Mouse (Mus musculus) ES-Bruce4 (cell line): ENCODE data around the gene Coro1c. TPM values are rescaled to one million over a fixed set of nuclear protein-coding genes. Genes with fewer than 3 reads are reported as not detected.

ENCODE experiments used
- H3K27ac ChIP-seq: 2 replicates; pipeline ENCODE4 v1.5.1; 2012; ENCODE audit warnings: low read length, inconsistent platforms; ENCODE audit not compliant: insufficient read depth
- H3K27me3 ChIP-seq: 2 replicates; pipeline ENCODE4 v1.6.1; 2012; ENCODE audit warnings: mild to moderate bottlenecking, low read length, inconsistent platforms; ENCODE audit not compliant: control insufficient read depth, poor library complexity, insufficient read depth, severe bottlenecking
- H3K36me3 ChIP-seq: 2 replicates; pipeline ENCODE4 v1.6.1; 2012; ENCODE audit warnings: inconsistent platforms, mild to moderate bottlenecking, low read length, moderate library complexity; ENCODE audit not compliant: control insufficient read depth, poor library complexity, insufficient read depth, severe bottlenecking
- H3K4me1 ChIP-seq: one replicate; pipeline ENCODE4 v1.8.1; 2011; ENCODE audit warnings: low read length; ENCODE audit not compliant: control insufficient read depth, insufficient read depth
- H3K4me3 ChIP-seq: 2 replicates; pipeline ENCODE4 v1.5.1; 2011; ENCODE audit warnings: low read depth, mild to moderate bottlenecking, low read length
- H3K9ac ChIP-seq: 2 replicates; pipeline ENCODE4 v1.6.1; 2012; ENCODE audit warnings: low read depth, mild to moderate bottlenecking, inconsistent platforms; ENCODE audit not compliant: poor library complexity, severe bottlenecking
- H3K9me3 ChIP-seq: replicated peaks from 2 replicates; pipeline ENCODE4 v1.6.1; 2012; ENCODE audit warnings: mild to moderate bottlenecking, low read length, inconsistent platforms; ENCODE audit not compliant: control insufficient read depth, poor library complexity, insufficient read depth, severe bottlenecking
- CTCF ChIP-seq: IDR thresholded peaks from one replicate; pipeline ENCODE4 v1.8.1; 2011; ENCODE audit warnings: low read depth, low read length
- EP300 ChIP-seq: IDR thresholded peaks from 2 replicates; pipeline ENCODE4 v1.6.1; 2011; ENCODE audit warnings: low read depth, low read length; ENCODE audit not compliant: insufficient read depth
- POLR2A ChIP-seq: IDR thresholded peaks from one replicate; pipeline ENCODE4 v1.8.1; 2011; ENCODE audit warnings: low read length; ENCODE audit not compliant: insufficient read depth
- polyA plus RNA-seq: library from polyadenylated mRNA; stranded (reverse); fragments of >200 nt; gene quantifications from 2 replicates; pipeline ENCODE4 v1.2.4, GENCODE M21; 2011; ENCODE audit warnings: low read depth; ENCODE audit not compliant: missing spikeins, insufficient read depth, insufficient read length

The Coro1c gene
- polyA plus RNA-seq, 1 experiment: 174 TPM

- H3K27ac ChIP-seq: no peak overlapping the region
Observed at GRCm38 (mm10) chr5:113930648-113931609, 22.4 kb upstream of the Coro1c start.

GRCm38 (mm10) chr5:113929950-113930647, 21.5 kb upstream of the Coro1c start:
- Histone ChIP-seq H3K9ac (no peak overlapping the region), H3K27me3 (no peaks in the 10 kb centered on the region), H3K4me3 (no peak overlapping the region), H3K27ac (peak overlapping the region; percentile 35), H3K9me3 (peaks cover 4% of the 10 kb centered on the region; the same call in 1 of the 2 replicates), H3K36me3 (no peaks in the 10 kb centered on the region), H3K4me1 (peaks cover 4% of the 10 kb centered on the region)
- no peak for TF ChIP-seq POLR2A
- TF ChIP-seq CTCF: no peak
- TF ChIP-seq EP300: no peak

More at GRCm38 (mm10) chr5:113930648-113931609, 22.4 kb upstream of the Coro1c start:
- no peaks in the 10 kb centered on the region for H3K27me3 ChIP-seq
- H3K36me3 ChIP-seq: no peaks in the 10 kb centered on the region
- H3K4me3 ChIP-seq: peak overlapping the region; percentile 4
- H3K9me3 ChIP-seq: peaks cover 4% of the 10 kb centered on the region; the same call in 1 of the 2 replicates
- 0 out of 2 replicates have a peak overlapping the region, but pooled peaks have one; percentile 3 for H3K9ac ChIP-seq
- TF ChIP-seq CTCF: no peak
- no peak for TF ChIP-seq POLR2A
- no peak for TF ChIP-seq EP300
- peaks cover 4% of the 10 kb centered on the region for H3K4me1 ChIP-seq

DNA sequence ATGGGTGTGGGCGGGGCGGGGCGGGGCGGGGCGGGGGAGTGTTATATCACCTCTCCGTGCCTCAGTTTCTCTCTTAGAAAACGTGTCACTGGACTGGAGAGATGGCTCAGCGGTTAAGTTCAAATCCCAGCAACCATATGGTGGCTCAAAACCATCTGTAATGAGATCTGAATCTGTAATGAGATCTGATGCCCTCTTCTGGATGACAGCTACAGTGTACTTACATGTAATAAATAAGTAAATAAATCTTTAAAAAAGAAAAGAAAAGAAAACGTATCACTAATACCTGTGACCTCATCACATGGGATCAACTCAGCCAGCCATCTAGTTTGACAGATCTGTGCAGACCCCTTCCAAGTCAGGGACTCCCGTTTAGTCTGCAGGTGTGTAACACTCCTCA, 21.0 kb upstream of the Coro1c start:
- Histone ChIP-seq H3K27me3 (no peaks in the 10 kb centered on the region), H3K27ac (peak overlapping the region; percentile 35), H3K9me3 (peaks cover 4% of the 10 kb centered on the region; the same call in 1 of the 2 replicates)

GRCm38 (mm10) chr5:113924608-113925007, 16.1 kb upstream of the Coro1c start:
- no peak for TF ChIP-seq EP300
- no peak for TF ChIP-seq CTCF
- no peak for TF ChIP-seq POLR2A
- Histone ChIP-seq H3K4me1 (no peaks in the 10 kb centered on the region), H3K27ac (no peak overlapping the region), H3K9me3 (peaks cover 4% of the 10 kb centered on the region; the same call in 1 of the 2 replicates), H3K36me3 (no peaks in the 10 kb centered on the region), H3K27me3 (no peaks in the 10 kb centered on the region), H3K9ac (no peak overlapping the region), H3K4me3 (no peak overlapping the region)

More for the DNA sequence above, 21.0 kb upstream of the Coro1c start:
- H3K4me3 ChIP-seq: no peak overlapping the region
- H3K9ac ChIP-seq: no peak overlapping the region
- TF ChIP-seq POLR2A: no peak
- TF ChIP-seq CTCF: no peak
- H3K36me3 ChIP-seq: no peaks in the 10 kb centered on the region
- peaks cover 4% of the 10 kb centered on the region for H3K4me1 ChIP-seq

DNA sequence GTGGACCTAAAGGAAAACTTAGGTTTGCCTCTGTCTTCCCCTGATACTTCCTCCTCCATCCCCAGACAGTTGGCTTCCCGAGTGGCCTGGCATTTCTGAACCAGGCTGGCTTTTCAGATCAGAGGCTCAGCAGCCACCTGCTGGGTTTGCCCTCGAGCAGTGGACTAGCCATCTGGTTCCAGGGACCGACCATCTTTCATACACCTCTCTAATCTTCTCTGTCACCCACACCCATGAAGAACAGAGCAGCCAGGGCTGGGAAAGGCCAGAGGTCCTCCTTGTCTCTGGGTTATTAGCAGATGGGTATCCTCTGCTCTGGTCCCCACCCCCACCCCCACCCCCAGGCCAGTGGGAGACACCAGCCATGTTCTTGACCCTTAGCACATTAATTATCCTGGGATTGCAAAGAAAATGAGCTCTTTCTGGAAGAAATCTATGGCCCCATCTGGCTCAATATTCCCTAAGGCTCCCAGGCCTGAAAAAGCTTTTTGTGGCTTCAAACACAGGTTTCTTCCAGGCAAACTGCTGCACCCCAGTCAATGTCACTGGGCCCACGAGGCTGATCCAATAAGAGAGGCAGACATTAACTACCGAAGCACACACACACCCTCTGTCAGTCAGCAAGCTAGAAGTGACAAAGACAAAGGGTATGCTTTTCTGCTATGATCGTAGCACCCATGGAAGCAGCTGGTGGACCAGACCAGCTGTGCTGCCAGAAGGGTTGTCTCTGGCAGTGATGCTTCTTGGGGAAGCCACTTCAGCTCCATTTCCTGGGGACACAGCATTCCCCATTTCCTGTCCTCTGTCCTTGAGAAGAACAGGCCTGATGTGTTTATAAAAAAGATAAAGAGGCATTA, 13.0 kb upstream of the Coro1c start:
- H3K27ac ChIP-seq: no peak overlapping the region
- no peak overlapping the region for H3K9ac ChIP-seq
- no peaks in the 10 kb centered on the region for H3K27me3 ChIP-seq
- TF ChIP-seq CTCF (no peak), EP300 (no peak), POLR2A (no peak)
- H3K9me3 ChIP-seq: no peaks in the 10 kb centered on the region
- no peak overlapping the region for H3K4me3 ChIP-seq
- H3K36me3 ChIP-seq: no peaks in the 10 kb centered on the region
- H3K4me1 ChIP-seq: no peaks in the 10 kb centered on the region
